Mouse (Mus musculus) myocyte (in vitro differentiated cells): ENCODE measurements around the gene Cda. TPM values are rescaled to one million over a fixed set of nuclear protein-coding genes. Genes with fewer than 3 reads are reported as not detected.

Source experiments
- H3K27me3 ChIP-seq: one replicate; pipeline ENCODE4 v1.6.1; 2011; ENCODE audit not compliant: control insufficient read depth, insufficient read depth, insufficient read length
- H3K36me3 ChIP-seq: one replicate; pipeline ENCODE4 v1.6.1; 2011; ENCODE audit not compliant: control insufficient read depth, insufficient read depth
- H3K4me2 ChIP-seq: one replicate; pipeline ENCODE4 v1.6.1; 2011; ENCODE audit warnings: low read depth, control low read depth
- H3K4me3 ChIP-seq: one replicate; pipeline ENCODE4 v1.5.1; 2011; ENCODE audit warnings: mild to moderate bottlenecking, control low read depth, moderate library complexity
- H3K79me2 ChIP-seq: one replicate; pipeline ENCODE4 v1.6.1; 2011; ENCODE audit not compliant: control insufficient read depth, insufficient read depth
- H3ac ChIP-seq: one replicate; pipeline ENCODE4 v1.6.1; 2011; ENCODE audit not compliant: control insufficient read depth, insufficient read length
- CEBPB ChIP-seq: IDR thresholded peaks from 2 replicates; pipeline ENCODE4 v1.6.1; 2011; ENCODE audit warnings: mild to moderate bottlenecking, moderate library complexity; ENCODE audit not compliant: poor library complexity, insufficient read depth, severe bottlenecking
- E2F4 ChIP-seq: IDR thresholded peaks from one replicate; pipeline ENCODE4 v1.6.1; 2011; ENCODE audit warnings: mild to moderate bottlenecking, control low read depth, moderate library complexity; ENCODE audit not compliant: insufficient read depth
- MAX ChIP-seq: IDR thresholded peaks from one replicate; pipeline ENCODE4 v1.6.1; 2011; ENCODE audit warnings: low read depth, mild to moderate bottlenecking, control low read depth
- MYOD1 ChIP-seq, 3 experiments: IDR thresholded peaks; one replicate each; pipeline ENCODE4 v1.6.1; 2011; ENCODE audit warnings: control low read depth in 2 of 3, low read depth in 2 of 3, mild to moderate bottlenecking in 2 of 3, moderate library complexity in 1 of 3; ENCODE audit not compliant: insufficient read length in 2 of 3, control insufficient read depth in 1 of 3
- MYOG ChIP-seq, 3 experiments: IDR thresholded peaks; one replicate each; pipeline ENCODE4 v1.6.1; 2011; ENCODE audit warnings: control low read depth in 2 of 3, low read depth in 2 of 3, mild to moderate bottlenecking in 2 of 3; ENCODE audit not compliant: insufficient read length in 2 of 3, control insufficient read depth in 1 of 3, insufficient read depth in 1 of 3
- POLR2A ChIP-seq: IDR thresholded peaks from one replicate; pipeline ENCODE4 v1.6.1; 2011; ENCODE audit warnings: low read depth, mild to moderate bottlenecking, control low read depth, moderate library complexity; ENCODE audit not compliant: insufficient read length
- POLR2AphosphoS2 ChIP-seq: IDR thresholded peaks from one replicate; pipeline ENCODE4 v1.6.1; 2011; ENCODE audit warnings: low read depth, control low read depth; ENCODE audit not compliant: insufficient read length
- REST ChIP-seq: IDR thresholded peaks from one replicate; pipeline ENCODE4 v1.6.1; 2011; ENCODE audit warnings: mild to moderate bottlenecking, control low read depth, moderate library complexity; ENCODE audit not compliant: insufficient read depth, insufficient read length
- SRF ChIP-seq: IDR thresholded peaks from one replicate; pipeline ENCODE4 v1.6.1; 2011; ENCODE audit warnings: low read depth; ENCODE audit not compliant: control insufficient read depth, insufficient read length
- TCF12 ChIP-seq: IDR thresholded peaks from one replicate; pipeline ENCODE4 v1.6.1; 2011; ENCODE audit warnings: mild to moderate bottlenecking, control low read depth; ENCODE audit not compliant: poor library complexity, insufficient read depth, severe bottlenecking
- TCF3 ChIP-seq: IDR thresholded peaks from one replicate; pipeline ENCODE4 v1.6.1; 2011; ENCODE audit warnings: low read depth, control low read depth; ENCODE audit not compliant: insufficient read length
- USF1 ChIP-seq: IDR thresholded peaks from one replicate; pipeline ENCODE4 v1.6.1; 2011; ENCODE audit warnings: low read depth, mild to moderate bottlenecking, control low read depth, moderate library complexity
- polyA plus RNA-seq: library from polyadenylated mRNA; unstranded; fragments of >200 nt; fragmentation: generic; extraction: Trizol; gene quantifications from one replicate; pipeline ENCODE4 v1.2.1, GENCODE M21; 2012; ENCODE audit warnings: missing spikeins

The Cda gene
- polyA plus RNA-seq, 1 experiment = 6.0 TPM

- TF ChIP-seq E2F4 (no peak), MYOG (IDR thresholded peaks at IDR 0.05; ENCODE audit: control insufficient read depth in 1 of 3, insufficient read depth in 1 of 3, insufficient read length in 2 of 3, low read depth in 2 of 3) (no peak), MAX (no peak), TCF3 (no peak), MYOD1 (IDR thresholded peaks at IDR 0.05; ENCODE audit: control insufficient read depth in 1 of 3, insufficient read length in 2 of 3, low read depth in 2 of 3) (no peak), POLR2A (no peak), REST (no peak), SRF (no peak), TCF12 (no peak), CEBPB (no peak), POLR2AphosphoS2 (no peak), USF1 (no peak)
- Histone ChIP-seq H3K36me3 (no peaks in the 10 kb centered on the region), H3K27me3 (no peaks in the 10 kb centered on the region), H3K4me2 (no peak overlapping the region), H3K79me2 (no peaks in the 10 kb centered on the region), H3K4me3 (no peak overlapping the region), H3ac (no peak overlapping the region)
These were observed 30.5 kb downstream of the Cda start for GRCm38 (mm10) chr4:138337341-138337740.

DNA sequence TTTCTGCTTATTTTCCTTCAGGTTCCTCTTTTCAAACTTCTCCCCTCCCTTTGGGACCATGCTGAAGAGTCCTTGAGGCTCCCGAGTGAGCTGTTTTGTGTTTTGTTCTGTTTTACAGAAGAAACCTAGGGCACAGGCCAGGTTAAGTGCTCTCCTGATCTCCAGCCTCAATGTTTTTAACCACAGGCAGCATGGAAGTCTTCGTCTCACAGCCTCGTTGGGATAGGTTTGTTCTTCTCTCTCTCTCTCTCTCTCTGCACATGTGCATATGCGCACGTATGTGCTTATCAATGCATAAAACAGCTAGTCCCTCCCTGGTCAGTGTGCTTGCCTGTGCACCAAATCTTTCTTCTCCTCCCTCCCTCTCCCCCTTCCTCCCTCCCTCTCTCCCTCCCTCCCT, 30.9 kb downstream of the Cda start:
- Histone ChIP-seq H3K27me3 (no peaks in the 10 kb centered on the region), H3ac (no peak overlapping the region), H3K4me3 (no peak overlapping the region), H3K36me3 (no peaks in the 10 kb centered on the region), H3K79me2 (no peaks in the 10 kb centered on the region), H3K4me2 (no peak overlapping the region)
- TF ChIP-seq POLR2A (no peak), E2F4 (no peak), MYOD1 (IDR thresholded peaks at IDR 0.05; ENCODE audit: control insufficient read depth in 1 of 3, insufficient read length in 2 of 3, low read depth in 2 of 3) (no peak), SRF (no peak), MYOG (IDR thresholded peaks at IDR 0.05; ENCODE audit: control insufficient read depth in 1 of 3, insufficient read depth in 1 of 3, insufficient read length in 2 of 3, low read depth in 2 of 3) (no peak), CEBPB (no peak), MAX (no peak), TCF3 (no peak), TCF12 (no peak), REST (no peak), POLR2AphosphoS2 (no peak), USF1 (no peak)

DNA sequence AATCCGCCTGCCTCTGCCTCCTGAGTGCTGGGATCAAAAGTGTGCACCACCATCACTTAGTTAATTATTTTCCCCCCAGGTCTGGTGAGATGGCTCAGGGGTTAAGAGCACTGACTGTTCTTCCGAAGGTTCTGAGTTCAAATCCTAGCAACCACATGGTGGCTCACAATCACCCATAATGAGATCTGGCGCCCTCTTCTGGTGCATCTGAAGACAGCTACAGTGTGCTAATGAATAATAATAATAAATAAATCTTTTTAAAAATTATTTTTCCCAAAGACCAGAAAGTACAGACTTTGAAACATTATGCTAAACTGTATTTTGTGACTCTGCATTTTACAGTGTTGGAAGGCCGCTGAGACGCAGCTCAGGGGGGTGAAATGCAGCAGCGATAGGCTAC, 32.1 kb downstream of the Cda start:
- Histone ChIP-seq H3K4me2 (no peak overlapping the region), H3ac (no peak overlapping the region), H3K4me3 (no peak overlapping the region), H3K27me3 (no peaks in the 10 kb centered on the region), H3K79me2 (no peaks in the 10 kb centered on the region), H3K36me3 (no peaks in the 10 kb centered on the region)
- no peak for TF ChIP-seq CEBPB
- TF ChIP-seq TCF12 = no peak
- TF ChIP-seq MYOD1 (IDR thresholded peaks at IDR 0.05; ENCODE audit: control insufficient read depth in 1 of 3, insufficient read length in 2 of 3, low read depth in 2 of 3) = no peak
- no peak for TF ChIP-seq USF1
- TF ChIP-seq TCF3 = no peak
- no peak for TF ChIP-seq POLR2A
- TF ChIP-seq REST = no peak
- no peak for TF ChIP-seq MAX
- TF ChIP-seq MYOG (IDR thresholded peaks at IDR 0.05; ENCODE audit: control insufficient read depth in 1 of 3, insufficient read depth in 1 of 3, insufficient read length in 2 of 3, low read depth in 2 of 3) = no peak
- no peak for TF ChIP-seq POLR2AphosphoS2

DNA sequence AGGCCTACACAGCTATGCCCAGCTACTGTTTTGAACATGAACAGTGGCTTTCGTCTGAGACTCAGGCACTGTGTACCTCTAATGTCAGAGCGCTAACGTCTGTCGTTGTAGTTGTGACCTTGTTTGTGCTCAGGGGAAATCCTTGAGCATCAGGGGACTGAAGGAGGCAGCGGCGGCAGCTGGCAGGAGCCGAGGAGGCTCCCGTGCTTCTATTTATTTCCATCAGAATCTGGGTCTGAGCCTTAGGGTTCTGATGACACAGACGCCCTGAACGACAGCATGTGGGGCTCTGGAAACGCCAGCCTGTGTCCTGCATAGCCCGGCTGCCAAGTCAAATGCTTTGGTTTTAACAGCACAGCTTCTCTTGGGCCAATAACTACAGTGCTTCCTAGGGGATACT, 32.8 kb downstream of the Cda start:
- Histone ChIP-seq H3K27me3 (no peaks in the 10 kb centered on the region), H3K79me2 (no peaks in the 10 kb centered on the region), H3ac (no peak overlapping the region), H3K4me3 (no peak overlapping the region), H3K4me2 (no peak overlapping the region), H3K36me3 (no peaks in the 10 kb centered on the region)
- TF ChIP-seq TCF12 (no peak), REST (no peak), MYOD1 (IDR thresholded peaks at IDR 0.05; ENCODE audit: control insufficient read depth in 1 of 3, insufficient read length in 2 of 3, low read depth in 2 of 3) (no peak), POLR2A (no peak), E2F4 (no peak), SRF (no peak), CEBPB (no peak), MYOG (IDR thresholded peaks at IDR 0.05; ENCODE audit: control insufficient read depth in 1 of 3, insufficient read depth in 1 of 3, insufficient read length in 2 of 3, low read depth in 2 of 3) (no peak), MAX (no peak), USF1 (no peak), TCF3 (no peak), POLR2AphosphoS2 (no peak)

- no peaks in the 10 kb centered on the region for H3K27me3 ChIP-seq
- H3K4me3 ChIP-seq = no peak overlapping the region
- no peaks in the 10 kb centered on the region for H3K79me2 ChIP-seq
- no peak overlapping the region for H3K4me2 ChIP-seq
- H3K36me3 ChIP-seq = no peaks in the 10 kb centered on the region
- no peak overlapping the region for H3ac ChIP-seq
- no peak for TF ChIP-seq MYOD1 (IDR thresholded peaks at IDR 0.05; ENCODE audit: control insufficient read depth in 1 of 3, insufficient read length in 2 of 3, low read depth in 2 of 3)
- TF ChIP-seq USF1 = no peak
- no peak for TF ChIP-seq POLR2A
- TF ChIP-seq TCF12 = no peak
- no peak for TF ChIP-seq CEBPB
- no peak for TF ChIP-seq MAX
- no peak for TF ChIP-seq E2F4
- TF ChIP-seq TCF3 = no peak
- TF ChIP-seq REST = no peak
- no peak for TF ChIP-seq POLR2AphosphoS2
- TF ChIP-seq MYOG (IDR thresholded peaks at IDR 0.05; ENCODE audit: control insufficient read depth in 1 of 3, insufficient read depth in 1 of 3, insufficient read length in 2 of 3, low read depth in 2 of 3) = no peak
- no peak for TF ChIP-seq SRF
These were observed 34.7 kb downstream of the Cda start for GRCm38 (mm10) chr4:138333135-138333534.
